Mouse (Mus musculus) forebrain, embryonic 12.5 days (tissue): ENCODE measurements at regions not wholly inside any gene's neighbourhood (a gene's known extent, or its start where the extent isn't known, plus 50 kb on each side); places are given as distances from the start of the nearest gene placed in this dataset.

ENCODE experiments used
- ATAC-seq: fragments of 200-750 bp; cut with Nextera tagmentation; 2 replicates; pipeline ENCODE4 v1.8.0; 2017; ENCODE audit warnings: moderate TSS enrichment; ENCODE audit not compliant: low FRiP score
- H3K27ac ChIP-seq: fragments of 300-500 bp; sonication (generic); 2 replicates; pipeline ENCODE4 v1.5.1; 2016; ENCODE audit warnings: mild to moderate bottlenecking
- H3K27me3 ChIP-seq: fragments of 300-500 bp; sonication (generic); 2 replicates; pipeline ENCODE4 v1.6.1; 2016; ENCODE audit warnings: mild to moderate bottlenecking
- H3K36me3 ChIP-seq: fragments of 300-500 bp; sonication (generic); replicated peaks from 2 replicates; pipeline ENCODE4 v1.6.1; 2016; ENCODE audit warnings: mild to moderate bottlenecking
- H3K4me1 ChIP-seq: fragments of 300-500 bp; sonication (generic); 2 replicates; pipeline ENCODE4 v1.6.1; 2016
- H3K4me2 ChIP-seq: fragments of 300-500 bp; sonication (generic); 2 replicates; pipeline ENCODE4 v1.6.1; 2016; ENCODE audit warnings: mild to moderate bottlenecking, moderate library complexity
- H3K4me3 ChIP-seq: fragments of 300-500 bp; sonication (generic); replicated peaks from 2 replicates; pipeline ENCODE4 v1.5.1; 2016; ENCODE audit warnings: mild to moderate bottlenecking
- H3K9ac ChIP-seq: fragments of 300-500 bp; sonication (generic); 2 replicates; pipeline ENCODE4 v1.6.1; 2016; ENCODE audit warnings: mild to moderate bottlenecking
- H3K9me3 ChIP-seq: fragments of 300-500 bp; sonication (generic); 2 replicates; pipeline ENCODE4 v1.6.1; 2016
- WGBS: fragments of 180-500 bp; shearing (Covaris S2); methylation state at CpG from one replicate; pipeline ENCODE4 v1.1.7; 2016; 5-methylcytosine and 5-hydroxymethylcytosine counted together

DNA sequence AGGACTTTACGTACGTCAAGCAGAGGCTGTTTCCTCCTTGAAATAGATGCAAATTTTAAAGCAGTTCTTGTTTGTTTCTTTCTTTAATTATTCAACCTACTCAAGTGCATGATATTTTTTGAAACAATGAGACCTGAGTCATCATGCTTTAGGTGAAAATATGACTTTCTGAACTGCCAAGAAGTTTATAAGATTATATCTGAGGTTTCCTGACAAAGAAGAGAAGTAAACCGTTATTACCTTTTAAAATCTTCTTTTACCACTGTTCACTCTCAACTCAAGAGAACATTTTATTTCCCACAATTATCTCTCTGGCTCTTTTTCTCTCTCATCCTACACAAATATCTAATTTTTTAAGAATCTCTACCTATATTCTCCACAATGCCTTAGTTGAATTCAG is 258.3 kb downstream of the H2afb1 start:
- WGBS: 92% methylated on average over 3 of the region's 3 CpGs
- no peak for ATAC-seq

GRCm38 (mm10) chrX:117298500-117298899 is 283.9 kb downstream of the H2afb1 start:
- ATAC-seq: no peak
- Histone ChIP-seq H3K4me2 (no peak overlapping the region), H3K36me3 (no peaks in the 10 kb centered on the region), H3K4me3 (no peak overlapping the region), H3K9me3 (no peaks in the 10 kb centered on the region), H3K4me1 (no peaks in the 10 kb centered on the region), H3K27ac (no peak overlapping the region), H3K27me3 (no peaks in the 10 kb centered on the region), H3K9ac (no peak overlapping the region)
- 74% methylated on average over 7 of the region's 7 CpGs for WGBS

More for the DNA sequence above, 258.3 kb downstream of the H2afb1 start:
- no peaks in the 10 kb centered on the region for H3K9me3 ChIP-seq
- H3K4me1 ChIP-seq: no peaks in the 10 kb centered on the region
- no peak overlapping the region for H3K9ac ChIP-seq
- H3K4me2 ChIP-seq: no peak overlapping the region
- H3K36me3 ChIP-seq: no peaks in the 10 kb centered on the region
- H3K27ac ChIP-seq: no peak overlapping the region
- H3K4me3 ChIP-seq: no peak overlapping the region
- H3K27me3 ChIP-seq: no peaks in the 10 kb centered on the region

- 13% methylated on average over 2 of the region's 2 CpGs for WGBS
- Histone ChIP-seq H3K27me3 (no peaks in the 10 kb centered on the region), H3K4me2 (no peak overlapping the region), H3K9me3 (no peaks in the 10 kb centered on the region), H3K36me3 (no peaks in the 10 kb centered on the region), H3K4me1 (no peaks in the 10 kb centered on the region), H3K27ac (no peak overlapping the region), H3K4me3 (no peak overlapping the region), H3K9ac (no peak overlapping the region)
- peak; percentile 72 for ATAC-seq
Observed at GRCm38 (mm10) chrX:117299697-117300192, 285.2 kb downstream of the H2afb1 start.
